Mouse (Mus musculus): ENCODE data around the gene Gm5150. TPM values are rescaled to one million over a fixed set of nuclear protein-coding genes. Genes with fewer than 3 reads are reported as not detected.

The Gm5150 gene
- polyA plus RNA-seq (2017; shearing (Covaris generic)), result not detected

GRCm38 (mm10) chr3:16006215-16006614, at the start of gene Gm5150:
TSS of gene Gm5150 (minus strand) at chr3:16006437.

Other genes with a start within 250 kb of the Gm5150 start
- not detected for gene Sirpb1c, start 157.9 kb downstream of the Gm5150 start, polyA plus RNA-seq (2017; shearing (Covaris generic))

All from CD4-positive, CD25-positive, alpha-beta regulatory T cell, adult 9 weeks (primary cell).